Mouse (Mus musculus): ENCODE measurements at regions not wholly inside any gene's neighbourhood (a gene's known extent, or its start where the extent isn't known, plus 50 kb on each side); places are given as distances from the start of the nearest gene placed in this dataset.

GRCm38 (mm10) chr4:152724026-152724425, 246.4 kb upstream of the Kcnab2 start:
- no peak for TF ChIP-seq CTCF (IDR thresholded peaks at IDR 0.05; ENCODE audit: low read depth, low read length)
- TF ChIP-seq GATA1 (IDR thresholded peaks at IDR 0.05; ENCODE audit: borderline replicate concordance, low read length) = no peak
- TF ChIP-seq TAL1 (conservative IDR thresholded peaks at IDR 0.05; ENCODE audit: low read depth, low read length) = no peak
- no peak for TF ChIP-seq GATA2 (IDR thresholded peaks at IDR 0.05; ENCODE audit: borderline replicate concordance, low read depth, low read length)
- no peak for TF ChIP-seq POLR2AphosphoS5 (IDR thresholded peaks at IDR 0.05; ENCODE audit: insufficient replicate concordance, low read depth, low read length)

All from G1E (cell line).